Mouse (Mus musculus) embryonic facial prominence, embryonic 10.5 days (tissue): Measurements from ENCODE around the gene Frmd4a. TPM values are rescaled to one million over a fixed set of nuclear protein-coding genes. Genes with fewer than 3 reads are reported as not detected.

ENCODE experiments used
- DNase-seq: peaks from one replicate; pipeline ENCODE4 v3.0.0-alpha.2; 2017; ENCODE audit warnings: low spot score
- H3K27ac ChIP-seq: fragments of 300-500 bp; sonication (generic); replicated peaks from 2 replicates; pipeline ENCODE4 v1.5.1; 2016; ENCODE audit warnings: mild to moderate bottlenecking
- H3K27me3 ChIP-seq: fragments of 300-500 bp; sonication (generic); replicated peaks from 2 replicates; pipeline ENCODE4 v1.6.1; 2016; ENCODE audit warnings: low read depth, mild to moderate bottlenecking; ENCODE audit not compliant: poor library complexity, severe bottlenecking
- H3K36me3 ChIP-seq: fragments of 300-500 bp; sonication (generic); replicated peaks from 2 replicates; pipeline ENCODE4 v1.6.1; 2016; ENCODE audit warnings: mild to moderate bottlenecking, moderate library complexity
- H3K4me1 ChIP-seq: fragments of 300-500 bp; sonication (generic); 2 replicates; pipeline ENCODE4 v1.6.1; 2016
- H3K4me3 ChIP-seq: fragments of 300-500 bp; sonication (generic); 2 replicates; pipeline ENCODE4 v1.5.1; 2016; ENCODE audit warnings: mild to moderate bottlenecking, moderate library complexity
- H3K9me3 ChIP-seq: fragments of 300-500 bp; sonication (generic); 2 replicates; pipeline ENCODE4 v1.6.1; 2016; ENCODE audit warnings: mild to moderate bottlenecking
- WGBS: fragments of 180-500 bp; shearing (Covaris S2); methylation state at CpG from one replicate; pipeline ENCODE4 v1.1.7; 2016; 5-methylcytosine and 5-hydroxymethylcytosine counted together
- polyA plus RNA-seq: library from polyadenylated mRNA; unstranded; fragments of >200 nt; fragmentation: Nextera tagmentation; extraction: Ambion mirVana; gene quantifications from 2 replicates; pipeline ENCODE4 v1.2.1, GENCODE M21; 2016

Frmd4a gene
- polyA plus RNA-seq, 1 experiment from 2014 or later = 48.8 TPM

DNA sequence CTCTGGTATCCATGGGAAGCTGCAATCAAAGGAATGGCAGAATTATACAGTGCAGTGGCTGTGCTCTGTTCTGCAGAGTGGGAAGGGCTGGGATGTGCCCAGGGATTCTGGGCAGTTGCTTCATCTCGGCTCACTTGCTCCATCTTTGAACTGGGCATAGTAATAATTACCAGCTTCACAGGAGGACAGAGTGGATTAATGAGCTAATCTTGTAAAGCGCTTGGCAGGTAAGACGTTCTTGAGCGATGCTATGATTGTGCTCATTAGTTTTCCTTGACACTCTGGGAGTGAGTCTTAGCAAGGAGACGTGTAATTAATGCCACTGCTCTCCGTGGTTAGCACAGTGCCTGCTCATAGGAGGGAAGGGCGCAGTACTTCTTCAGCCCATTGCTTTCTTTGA lies 54.3 kb downstream of the Frmd4a start:
- Histone ChIP-seq H3K9me3 (no peaks in the 10 kb centered on the region), H3K4me3 (no peak overlapping the region), H3K36me3 (no peaks in the 10 kb centered on the region), H3K4me1 (0 out of 2 replicates have a peak, but pooled peaks cover 3% of the 10 kb centered on the region), H3K27ac (no peak overlapping the region), H3K27me3 (no peaks in the 10 kb centered on the region)
- DNase-seq = no peak
- 74% methylated on average over 7 of the region's 7 CpGs for WGBS

DNA sequence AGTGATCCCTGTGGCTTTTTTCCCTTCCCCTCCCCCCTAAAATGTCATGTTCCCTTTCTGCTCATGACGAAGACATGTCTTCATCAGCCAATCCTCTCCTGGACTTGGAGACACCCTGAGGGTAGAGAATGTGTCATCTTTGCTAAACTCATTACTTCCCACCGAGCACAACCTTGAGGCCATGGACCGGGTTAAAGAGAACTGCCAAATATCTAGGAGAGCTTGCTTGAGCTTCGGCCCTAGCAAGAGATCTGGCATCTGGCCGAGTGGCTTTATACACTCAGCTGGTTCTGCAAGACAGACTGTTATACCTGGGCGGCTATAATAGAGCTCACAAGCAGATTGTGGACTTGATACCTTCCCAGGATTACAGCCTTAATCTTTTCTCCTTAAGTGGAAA lies 66.4 kb downstream of the Frmd4a start:
- H3K36me3 ChIP-seq = no peaks in the 10 kb centered on the region
- DNase-seq = no peak
- H3K9me3 ChIP-seq = no peaks in the 10 kb centered on the region
- no peaks in the 10 kb centered on the region for H3K4me1 ChIP-seq
- no peak overlapping the region for H3K4me3 ChIP-seq
- H3K27me3 ChIP-seq = no peaks in the 10 kb centered on the region
- H3K27ac ChIP-seq = no peak overlapping the region
- 75% methylated on average over 6 of the region's 6 CpGs for WGBS

DNA sequence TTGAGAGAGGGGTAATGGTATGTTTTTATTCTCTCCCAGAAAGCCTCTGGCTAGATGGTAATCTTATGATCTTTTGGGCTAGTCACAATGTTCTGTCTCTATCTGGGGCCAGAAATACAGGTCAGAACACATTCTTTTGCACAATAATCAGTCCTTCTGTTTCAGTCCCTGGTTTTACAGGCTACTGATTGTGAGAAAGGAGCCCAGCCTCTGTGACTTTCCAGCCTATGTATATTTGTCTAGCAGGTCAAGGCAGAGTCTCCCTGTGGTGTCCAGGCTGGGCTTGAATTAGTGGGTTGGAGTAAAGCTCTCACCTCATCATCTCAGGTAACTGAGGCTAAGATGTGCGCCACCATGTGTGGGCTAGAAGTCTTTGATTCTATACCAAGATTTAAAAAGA lies 80.1 kb downstream of the Frmd4a start:
- 77% methylated on average over 1 of the region's 1 CpGs for WGBS
- no peaks in the 10 kb centered on the region; the same call in 1 of the 2 replicates for H3K27me3 ChIP-seq
- no peaks in the 10 kb centered on the region for H3K36me3 ChIP-seq

DNA sequence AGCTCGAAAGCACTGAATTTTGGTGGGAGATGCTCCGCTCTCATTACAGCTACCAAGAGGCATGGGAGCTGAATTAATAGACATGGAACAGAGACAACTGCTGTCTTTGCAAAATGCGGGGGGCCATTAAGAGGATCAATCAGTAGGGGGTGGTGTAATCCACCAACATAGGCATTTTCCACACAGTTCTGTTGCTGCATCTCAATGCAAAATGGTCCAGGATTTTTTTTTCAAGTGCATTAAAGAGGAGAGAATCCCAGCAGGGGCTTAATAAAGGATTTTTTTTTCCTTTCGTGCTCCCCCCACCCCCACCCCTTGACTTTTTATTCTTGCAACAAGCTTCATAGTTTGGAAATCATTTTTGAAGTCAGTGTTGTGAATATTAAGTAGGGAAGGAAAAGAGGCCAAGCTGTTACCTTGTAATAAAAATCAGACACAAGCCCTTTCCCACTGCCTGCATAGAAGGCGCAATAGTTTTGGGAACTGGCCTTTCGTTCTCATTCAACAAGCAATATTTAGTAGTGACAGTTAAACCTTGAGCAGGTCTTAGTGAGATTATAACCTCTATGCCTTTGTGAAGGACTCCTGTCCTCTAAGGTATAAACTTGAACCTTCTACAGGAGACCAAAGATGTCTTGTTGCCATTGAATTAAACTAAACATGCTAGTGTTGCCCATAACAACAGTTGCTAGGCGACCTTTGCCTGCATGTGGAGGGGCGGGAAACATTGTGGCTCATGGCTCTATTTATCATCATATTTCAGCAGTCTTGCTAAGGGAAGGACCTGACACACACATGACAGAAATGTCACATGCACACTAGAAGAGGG lies 81.6 kb downstream of the Frmd4a start:
- Histone ChIP-seq H3K4me3 (no peak overlapping the region), H3K27me3 (no peaks in the 10 kb centered on the region; the same call in 1 of the 2 replicates), H3K4me1 (peaks cover 10% of the 10 kb centered on the region), H3K36me3 (no peaks in the 10 kb centered on the region), H3K9me3 (no peaks in the 10 kb centered on the region), H3K27ac (no peak overlapping the region)
- 57% methylated on average over 8 of the region's 8 CpGs for WGBS
- DNase-seq = peak; percentile 42

More for the DNA sequence above, 80.1 kb downstream of the Frmd4a start:
- H3K4me3 ChIP-seq = no peak overlapping the region
- no peak overlapping the region for H3K27ac ChIP-seq
- no peaks in the 10 kb centered on the region for H3K9me3 ChIP-seq
- peaks cover 10% of the 10 kb centered on the region for H3K4me1 ChIP-seq
- DNase-seq = no peak

DNA sequence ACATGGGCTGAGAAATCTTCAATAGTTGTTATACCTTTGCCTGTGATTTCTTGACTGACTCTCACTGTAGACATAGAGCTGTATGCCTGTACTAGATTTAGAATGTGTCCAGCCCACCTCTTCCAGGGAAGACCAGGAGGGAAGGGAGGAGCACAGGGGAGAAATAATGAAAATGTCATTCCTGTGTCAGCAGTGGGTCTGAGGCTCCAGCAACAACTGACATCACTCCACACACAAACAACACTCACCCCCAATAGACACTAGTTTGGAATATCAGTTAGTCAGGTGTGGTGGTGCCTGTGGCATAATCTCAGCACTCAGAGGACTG lies 82.2 kb downstream of the Frmd4a start:
- no peaks in the 10 kb centered on the region for H3K36me3 ChIP-seq
- H3K27ac ChIP-seq = no peak overlapping the region
- no peaks in the 10 kb centered on the region for H3K9me3 ChIP-seq
- DNase-seq = no peak
- peaks cover 10% of the 10 kb centered on the region for H3K4me1 ChIP-seq
- no peaks in the 10 kb centered on the region; the same call in 1 of the 2 replicates for H3K27me3 ChIP-seq
- H3K4me3 ChIP-seq = no peak overlapping the region

DNA sequence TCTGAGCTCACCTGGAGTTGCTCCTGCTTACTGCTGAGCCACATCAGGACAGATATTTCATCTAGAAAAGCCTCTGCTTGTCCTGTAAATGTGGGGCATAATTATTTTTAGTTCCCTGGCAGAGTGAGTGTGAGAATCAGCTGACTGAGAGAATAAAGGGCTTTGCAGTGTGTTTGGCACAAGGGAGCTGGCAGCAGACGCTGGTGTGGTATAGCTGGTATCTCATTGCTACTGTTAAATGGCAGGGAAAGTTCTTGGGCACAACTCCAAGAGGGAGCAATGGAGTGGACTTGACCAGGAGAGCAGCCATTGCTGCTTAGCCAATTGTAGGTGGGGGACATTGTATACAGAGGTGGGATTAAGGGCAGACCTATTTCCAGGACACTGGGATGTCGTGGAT lies 83.9 kb downstream of the Frmd4a start:
- Histone ChIP-seq H3K4me1 (peaks cover 10% of the 10 kb centered on the region), H3K4me3 (no peak overlapping the region), H3K36me3 (no peaks in the 10 kb centered on the region), H3K9me3 (no peaks in the 10 kb centered on the region), H3K27me3 (no peaks in the 10 kb centered on the region; the same call in 1 of the 2 replicates), H3K27ac (no peak overlapping the region)
- 77% methylated on average over 2 of the region's 2 CpGs for WGBS
- DNase-seq = no peak

DNA sequence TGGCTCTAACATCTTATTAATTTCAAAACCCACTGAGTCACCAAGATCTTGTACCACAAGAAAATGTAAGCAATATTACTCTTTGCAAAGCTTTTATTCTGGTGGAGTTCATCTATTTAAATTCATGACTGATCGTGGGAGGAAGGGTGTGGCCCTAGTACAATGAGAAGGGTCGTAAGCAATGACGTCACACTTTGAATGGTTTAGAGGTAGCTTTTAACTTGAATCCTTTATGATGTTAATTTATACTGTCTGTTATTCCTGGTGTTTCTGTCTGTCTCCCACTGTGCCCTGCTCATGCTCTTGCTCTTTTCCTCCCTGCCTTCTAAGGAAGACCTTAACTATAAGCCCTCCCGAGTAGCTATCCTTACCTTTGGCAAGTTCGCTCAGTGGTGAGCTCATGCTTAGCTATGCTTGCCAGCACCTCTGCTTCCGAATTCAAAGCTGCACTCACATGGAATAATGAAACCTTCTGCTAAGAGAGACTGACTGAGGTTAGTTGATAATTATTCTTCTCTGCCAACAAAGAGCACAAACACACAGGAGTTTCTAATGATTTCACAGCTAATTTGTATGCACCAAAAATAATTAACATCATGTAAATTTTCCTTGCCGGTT lies 95.9 kb downstream of the Frmd4a start:
- WGBS = 88% methylated on average over 7 of the region's 7 CpGs
- Histone ChIP-seq H3K27me3 (no peaks in the 10 kb centered on the region), H3K36me3 (no peaks in the 10 kb centered on the region), H3K27ac (no peak overlapping the region), H3K9me3 (no peaks in the 10 kb centered on the region), H3K4me3 (no peak overlapping the region), H3K4me1 (no peaks in the 10 kb centered on the region)
- no peak for DNase-seq

DNA sequence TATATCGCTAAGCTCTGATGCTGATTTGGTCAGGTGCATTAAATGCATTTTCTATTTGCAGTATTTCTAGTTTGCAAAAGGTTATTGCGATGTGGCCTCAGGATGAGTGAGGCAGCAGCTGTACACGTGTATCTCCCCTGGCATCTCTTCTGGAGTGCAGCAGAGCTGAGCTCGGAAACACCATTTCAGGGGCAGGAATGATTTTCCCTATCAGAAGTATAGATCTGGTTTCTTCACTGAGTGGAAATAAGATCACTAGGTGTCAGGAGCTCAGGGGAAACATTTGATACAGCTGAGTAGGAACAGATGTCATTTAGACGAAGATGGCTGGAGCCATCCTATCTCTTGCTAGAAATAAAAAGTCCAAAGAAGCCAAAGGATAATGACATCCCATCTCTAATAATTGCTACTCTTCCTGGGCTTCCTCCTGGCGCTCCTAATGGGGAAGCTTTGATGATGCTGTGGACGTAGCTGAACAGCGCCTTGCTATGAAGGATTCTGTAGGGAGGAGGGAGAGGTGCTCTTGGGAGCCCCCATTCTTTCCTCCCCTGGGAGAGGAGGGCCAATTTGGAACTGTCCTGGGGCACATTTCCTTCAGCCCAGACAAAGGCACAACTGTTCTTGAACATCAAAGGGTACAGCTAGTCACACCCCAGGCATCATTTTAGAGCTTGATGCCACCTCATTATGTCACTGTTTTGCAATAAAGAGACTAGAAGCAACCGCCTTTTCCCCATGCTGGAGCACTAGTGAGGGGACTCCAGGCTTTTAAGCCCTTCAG lies 102.4 kb downstream of the Frmd4a start:
- H3K36me3 ChIP-seq = no peaks in the 10 kb centered on the region
- H3K4me3 ChIP-seq = no peak overlapping the region
- no peaks in the 10 kb centered on the region for H3K27me3 ChIP-seq
- peaks cover 2% of the 10 kb centered on the region; the same call in 1 of the 2 replicates for H3K9me3 ChIP-seq
- DNase-seq = no peak
- no peak overlapping the region for H3K27ac ChIP-seq
- peaks cover 13% of the 10 kb centered on the region for H3K4me1 ChIP-seq
- 43% methylated on average over 9 of the region's 9 CpGs for WGBS

DNA sequence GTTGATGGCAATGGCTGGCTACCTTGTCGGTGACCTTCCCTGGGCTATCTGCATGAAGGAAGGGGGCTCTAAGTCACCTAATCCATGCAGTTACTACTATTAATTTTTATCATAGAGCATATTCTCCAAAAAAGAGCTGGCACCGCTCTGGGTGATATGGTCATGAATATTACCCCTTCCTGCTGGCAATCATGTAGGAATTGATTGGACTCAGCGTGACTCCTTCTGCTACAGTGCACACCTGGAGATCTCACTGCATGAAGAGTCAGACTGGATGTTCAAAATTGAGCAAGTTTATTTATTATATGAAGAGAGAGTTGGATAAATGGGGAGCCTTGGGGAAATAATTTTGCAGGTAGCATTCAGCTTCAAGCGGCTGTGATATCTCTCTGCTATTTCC lies 113.7 kb downstream of the Frmd4a start:
- 93% methylated on average over 4 of the region's 4 CpGs for WGBS
- no peaks in the 10 kb centered on the region for H3K27me3 ChIP-seq

DNA sequence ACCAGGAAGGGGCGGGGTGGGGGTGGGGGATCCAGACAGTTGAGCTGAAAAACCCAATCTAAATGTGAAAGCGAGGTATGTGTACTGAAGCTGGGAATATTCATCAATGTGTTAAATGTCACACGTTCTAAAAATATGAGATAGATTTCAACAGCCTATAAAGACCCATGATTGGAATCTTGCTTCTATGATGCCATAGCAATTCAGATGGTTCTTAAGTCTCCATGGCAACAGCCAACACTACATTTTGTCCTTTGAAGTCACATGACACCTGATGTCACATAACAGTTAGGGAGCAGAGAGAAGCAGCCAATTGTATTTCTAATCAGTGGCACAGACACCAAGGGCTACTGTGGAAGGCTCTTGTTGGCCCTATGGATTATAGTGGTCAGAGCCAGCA lies 120.0 kb downstream of the Frmd4a start:
- no peak overlapping the region for H3K4me3 ChIP-seq
- no peaks in the 10 kb centered on the region for H3K27me3 ChIP-seq
- no peak overlapping the region for H3K27ac ChIP-seq
- no peak for DNase-seq
- H3K9me3 ChIP-seq = no peaks in the 10 kb centered on the region
- H3K4me1 ChIP-seq = peaks cover 10% of the 10 kb centered on the region
- no peaks in the 10 kb centered on the region for H3K36me3 ChIP-seq
- 87% methylated on average over 3 of the region's 3 CpGs for WGBS

More for the DNA sequence above, 113.7 kb downstream of the Frmd4a start:
- H3K4me1 ChIP-seq = peaks cover 11% of the 10 kb centered on the region
- DNase-seq = no peak
- no peak overlapping the region for H3K27ac ChIP-seq
- H3K9me3 ChIP-seq = no peaks in the 10 kb centered on the region
- no peaks in the 10 kb centered on the region for H3K36me3 ChIP-seq
- no peak overlapping the region for H3K4me3 ChIP-seq

DNA sequence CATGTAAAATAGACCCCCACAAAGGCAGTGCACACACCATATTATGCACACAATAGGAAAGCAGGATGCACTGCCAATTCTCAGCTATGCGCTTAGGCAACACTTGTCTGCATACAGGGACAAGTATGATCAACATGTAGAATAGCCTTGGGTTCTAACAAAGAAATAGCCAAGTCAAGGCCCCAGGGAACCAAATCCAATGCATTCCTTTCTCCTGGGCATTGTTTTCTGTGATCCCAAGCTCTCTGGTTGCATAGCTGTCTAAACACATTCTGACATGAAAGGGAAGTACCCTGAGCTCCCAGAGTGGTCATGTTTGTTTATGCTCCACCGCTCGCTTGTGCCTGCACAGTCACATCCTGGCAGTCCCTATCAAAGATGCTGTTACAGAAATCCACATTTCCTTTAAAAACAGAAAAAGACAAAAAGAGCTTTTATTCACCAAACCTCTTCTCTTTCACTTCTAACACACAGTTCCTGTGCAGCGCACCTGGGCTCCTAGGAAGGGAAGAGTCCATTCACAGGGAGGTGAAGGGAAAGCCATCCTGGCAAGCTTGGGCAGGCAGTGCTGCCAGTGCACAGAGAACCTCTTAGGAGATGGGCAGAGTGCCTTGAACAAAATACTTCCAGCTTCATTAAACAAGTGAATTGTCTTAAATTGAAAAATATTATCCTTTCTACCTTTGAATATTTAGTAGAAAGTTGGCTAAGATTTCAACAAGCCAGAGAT lies 124.9 kb downstream of the Frmd4a start:
- Histone ChIP-seq H3K4me3 (no peak overlapping the region), H3K9me3 (no peaks in the 10 kb centered on the region), H3K4me1 (peaks cover 12% of the 10 kb centered on the region), H3K27me3 (no peaks in the 10 kb centered on the region), H3K36me3 (no peaks in the 10 kb centered on the region), H3K27ac (peak overlapping the region; percentile 35; the same call in 1 of the 2 replicates)
- 57% methylated on average over 4 of the region's 4 CpGs for WGBS
- peak; percentile 18 for DNase-seq

DNA sequence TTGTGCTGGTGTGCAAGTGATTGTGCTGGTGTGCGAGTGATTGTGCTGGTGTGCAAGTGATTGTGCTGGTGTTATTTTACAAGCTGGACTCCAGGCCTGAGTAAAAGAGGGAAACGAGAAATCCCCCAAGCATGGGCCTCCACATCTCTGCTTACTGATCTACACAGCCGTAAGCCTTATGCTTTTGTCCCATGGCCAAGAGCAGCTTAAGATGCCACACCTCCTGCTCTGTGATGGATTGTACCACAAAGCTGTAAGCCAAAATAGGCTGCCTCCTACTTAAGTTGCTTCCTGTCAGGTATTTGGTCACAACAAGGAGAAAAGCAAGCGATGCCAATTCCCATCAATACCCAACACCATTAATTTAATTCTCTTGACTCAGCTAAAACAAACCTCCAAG lies 126.9 kb downstream of the Frmd4a start:
- no peaks in the 10 kb centered on the region for H3K9me3 ChIP-seq
- H3K27ac ChIP-seq = no peak overlapping the region
- DNase-seq = no peak
- H3K36me3 ChIP-seq = no peaks in the 10 kb centered on the region
- 89% methylated on average over 4 of the region's 4 CpGs for WGBS
- H3K4me1 ChIP-seq = peaks cover 12% of the 10 kb centered on the region
- no peak overlapping the region for H3K4me3 ChIP-seq
- no peaks in the 10 kb centered on the region for H3K27me3 ChIP-seq
